Mouse (Mus musculus) megakaryocyte, adult 5-6 weeks (primary cell): ENCODE data around the gene Fnbp1l. TPM values are rescaled to one million over a fixed set of nuclear protein-coding genes. Genes with fewer than 3 reads are reported as not detected.

Experiments used
- ATAC-seq: 2 replicates; pipeline ENCODE4 v1.8.0; 2016; ENCODE audit warnings: mild to moderate bottlenecking, inconsistent platforms; ENCODE audit not compliant: poor library complexity, severe bottlenecking
- total RNA-seq, 2 experiments: library from RNA; stranded (forward) in 1 of 2; stranded (reverse) in 1 of 2; fragments of 153-499, 151-499 nt in 1 of 2; fragments of 221-1000, 200-1000 nt in 1 of 2; gene quantifications; 2 replicates each; pipeline versions ENCODE4 v1.2.3 to v1.2.4; 2015 to 2017

Gene Fnbp1l
- total RNA-seq, 2 experiments from 2014 or later, result 2.5 to 4.5 TPM

- no peak for ATAC-seq
Observed at GRCm38 (mm10) chr3:122611761-122612160, 7.8 kb downstream of the Fnbp1l start.

- peak; percentile 43; the same call in 1 of the 2 replicates for ATAC-seq
Observed at GRCm38 (mm10) chr3:122606105-122606801, 13.3 kb downstream of the Fnbp1l start.

- ATAC-seq, result no peak
Observed at GRCm38 (mm10) chr3:122603229-122603628, 16.3 kb downstream of the Fnbp1l start.

GRCm38 (mm10) chr3:122602370-122602769, 17.1 kb downstream of the Fnbp1l start:
- no peak for ATAC-seq

GRCm38 (mm10) chr3:122599291-122599690, 20.2 kb downstream of the Fnbp1l start:
- no peak for ATAC-seq

- no peak for ATAC-seq
Observed at GRCm38 (mm10) chr3:122590804-122591203, 28.7 kb downstream of the Fnbp1l start.

GRCm38 (mm10) chr3:122590346-122590745, 29.2 kb downstream of the Fnbp1l start:
- ATAC-seq, result no peak

- peak; percentile 67 for ATAC-seq
Observed at GRCm38 (mm10) chr3:122586918-122587641, 32.4 kb downstream of the Fnbp1l start.

- ATAC-seq, result peak; percentile 84
Observed at GRCm38 (mm10) chr3:122577360-122577759, 42.2 kb downstream of the Fnbp1l start.

- no peak for ATAC-seq
Observed at GRCm38 (mm10) chr3:122574921-122575320, 44.6 kb downstream of the Fnbp1l start.

GRCm38 (mm10) chr3:122573426-122574286, 45.9 kb downstream of the Fnbp1l start:
- peak; percentile 44 for ATAC-seq

- peak; percentile 98 for ATAC-seq
Observed at GRCm38 (mm10) chr3:122566549-122566948, 53.0 kb downstream of the Fnbp1l start.

- ATAC-seq, result peak; percentile 41
Observed at GRCm38 (mm10) chr3:122566112-122566511, 53.4 kb downstream of the Fnbp1l start.

- ATAC-seq, result no peak
Observed at GRCm38 (mm10) chr3:122565285-122565684, 54.2 kb downstream of the Fnbp1l start.

GRCm38 (mm10) chr3:122557766-122558165, 61.7 kb downstream of the Fnbp1l start:
- no peak for ATAC-seq

GRCm38 (mm10) chr3:122551174-122551573, 68.3 kb downstream of the Fnbp1l start:
- ATAC-seq, result peak; percentile 40

GRCm38 (mm10) chr3:122547469-122547868, 72.0 kb downstream of the Fnbp1l start:
- ATAC-seq, result peak; percentile 17; the same call in 1 of the 2 replicates

- ATAC-seq, result no peak
Observed at GRCm38 (mm10) chr3:122545346-122545745, 74.2 kb downstream of the Fnbp1l start.

- no peak for ATAC-seq
Observed at GRCm38 (mm10) chr3:122540918-122541317, 78.6 kb downstream of the Fnbp1l start.

GRCm38 (mm10) chr3:122539961-122540690, 79.4 kb downstream of the Fnbp1l start:
- ATAC-seq, result peak; percentile 34; the same call in 1 of the 2 replicates
